Mouse (Mus musculus): Measurements from ENCODE around the gene Commd1.

- TF ChIP-seq CTCF (IDR thresholded peaks at IDR 0.05) (no peak), EP300 (IDR thresholded peaks at IDR 0.05; ENCODE audit: insufficient read depth, low read depth, low read length) (no peak)
Measured at GRCm38 (mm10) chr11:22978711-22979110, 3.5 kb downstream of the Commd1 start.
